Mouse (Mus musculus): Measurements from ENCODE around the gene Lgals4. TPM values are rescaled to one million over a fixed set of nuclear protein-coding genes. Genes with fewer than 3 reads are reported as not detected.

The Lgals4 gene
- polyA plus RNA-seq, 2 experiments = 0.98 to 2.3 TPM

- no peaks in the 10 kb centered on the region for H3K9me3 ChIP-seq (ENCODE audit: control insufficient read depth, low read length)
- no peak for ATAC-seq (ENCODE audit: insufficient read depth)
These were observed 37.8 kb upstream of the Lgals4 start for GRCm38 (mm10) chr7:28795832-28796231.

DNA sequence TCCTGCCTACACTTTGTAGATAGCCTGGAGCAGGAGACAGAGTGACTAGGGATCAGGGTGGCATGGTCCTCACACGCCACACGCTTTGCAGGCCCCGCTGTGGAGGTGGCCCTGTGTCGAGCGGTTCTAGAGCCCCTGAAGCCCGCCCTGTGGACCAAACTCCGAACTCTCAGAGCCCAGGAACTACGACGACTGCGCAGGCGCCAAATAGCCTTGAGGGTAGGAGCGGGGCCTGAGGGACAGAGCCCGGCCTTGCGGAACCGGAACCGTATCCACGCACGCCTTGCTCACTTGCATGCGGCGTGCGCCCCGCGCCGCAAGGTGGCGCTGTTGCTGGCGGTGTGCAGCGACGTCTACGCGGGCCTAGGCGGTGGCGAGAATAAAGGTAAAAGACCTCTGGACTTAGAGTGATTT, 37.1 kb upstream of the Lgals4 start:
- WGBS (ENCODE audit: insufficient replicate concordance) = 5% methylated on average over 32 of the region's 32 CpGs
- peak overlapping the region; percentile 68 for H3K9ac ChIP-seq (replicated peaks)
- H3K27ac ChIP-seq = peak overlapping the region; percentile 45
- H3K36me3 ChIP-seq (replicated peaks; ENCODE audit: control insufficient read depth, insufficient read depth, low read depth) = no peaks in the 10 kb centered on the region
- no peaks in the 10 kb centered on the region for H3K9me3 ChIP-seq (ENCODE audit: control insufficient read depth, low read length)
- DNase-seq (ENCODE audit: low read depth in 3 of 3, low spot score in 3 of 3) (peak; percentile 56 to 61 (median 60)), ATAC-seq (ENCODE audit: insufficient read depth) (peak; percentile 77)
- TF ChIP-seq CTCF (IDR thresholded peaks at IDR 0.05; ENCODE audit: low read depth) (peak; percentile 100), EP300 (IDR thresholded peaks at IDR 0.05; ENCODE audit: low read depth) (no peak)
- peaks cover 5 to 6% of the 10 kb centered on the region in 2 experiments; a peak in 3 of 4 replicates for H3K4me1 ChIP-seq (replicated peaks; ENCODE audit: control insufficient read depth in 2 of 2, insufficient read depth in 2 of 2, low read length in 1 of 2)
- H3K27me3 ChIP-seq (ENCODE audit: control insufficient read depth, insufficient read depth, low read length) = no peaks in the 10 kb centered on the region
- peak overlapping the region; percentile 85 for H3K4me2 ChIP-seq (ENCODE audit: low read depth)
- H3K4me3 ChIP-seq (ENCODE audit: insufficient read depth in 1 of 2, low read depth in 2 of 2, low read length in 2 of 2) = peak overlapping the region; percentile 36 to 56

More at GRCm38 (mm10) chr7:28795832-28796231, 37.8 kb upstream of the Lgals4 start:
- DNase-seq (ENCODE audit: low read depth in 3 of 3, low spot score in 3 of 3) = no peak
- Histone ChIP-seq H3K9ac (replicated peaks) (peak overlapping the region; percentile 68), H3K36me3 (replicated peaks; ENCODE audit: control insufficient read depth, insufficient read depth, low read depth) (no peaks in the 10 kb centered on the region), H3K4me3 (ENCODE audit: insufficient read depth in 1 of 2, low read depth in 2 of 2, low read length in 2 of 2) (peak overlapping the region; percentile 33 to 56), H3K4me2 (ENCODE audit: low read depth) (peak overlapping the region; percentile 85), H3K27ac (peak overlapping the region; percentile 45; the same call in 1 of the 2 replicates), H3K27me3 (ENCODE audit: control insufficient read depth, insufficient read depth, low read length) (no peaks in the 10 kb centered on the region), H3K4me1 (replicated peaks; ENCODE audit: control insufficient read depth in 2 of 2, insufficient read depth in 2 of 2, low read length in 1 of 2) (peaks cover 5% of the 10 kb centered on the region in 2 experiments)
- 11% methylated on average over 15 of the region's 15 CpGs for WGBS (ENCODE audit: insufficient replicate concordance)
- TF ChIP-seq CTCF (IDR thresholded peaks at IDR 0.05; ENCODE audit: low read depth) (no peak), EP300 (IDR thresholded peaks at IDR 0.05; ENCODE audit: low read depth) (no peak)

- DNase-seq (ENCODE audit: low read depth in 3 of 3, low spot score in 3 of 3) (no peak), ATAC-seq (ENCODE audit: insufficient read depth) (no peak)
- WGBS (ENCODE audit: insufficient replicate concordance) = 82% methylated on average over 9 of the region's 9 CpGs
- no peaks in the 10 kb centered on the region for H3K27me3 ChIP-seq (ENCODE audit: control insufficient read depth, insufficient read depth, low read length)
- H3K27ac ChIP-seq = no peak overlapping the region
- H3K4me1 ChIP-seq (replicated peaks; ENCODE audit: control insufficient read depth in 2 of 2, insufficient read depth in 2 of 2, low read length in 1 of 2) = peaks cover 26 to 31% of the 10 kb centered on the region in 2 experiments
- H3K4me2 ChIP-seq (ENCODE audit: low read depth) = no peak overlapping the region
- TF ChIP-seq EP300 (IDR thresholded peaks at IDR 0.05; ENCODE audit: low read depth) = no peak
- no peak for TF ChIP-seq CTCF (IDR thresholded peaks at IDR 0.05; ENCODE audit: low read depth)
- H3K9me3 ChIP-seq (ENCODE audit: control insufficient read depth, low read length) = no peaks in the 10 kb centered on the region
- H3K9ac ChIP-seq (replicated peaks) = no peak overlapping the region
- H3K4me3 ChIP-seq (ENCODE audit: insufficient read depth in 1 of 2, low read depth in 2 of 2, low read length in 2 of 2) = no peak overlapping the region
- H3K36me3 ChIP-seq (replicated peaks; ENCODE audit: control insufficient read depth, insufficient read depth, low read depth) = no peaks in the 10 kb centered on the region
These were observed 33.7 kb upstream of the Lgals4 start for GRCm38 (mm10) chr7:28799994-28800393.

GRCm38 (mm10) chr7:28801451-28801850, 32.2 kb upstream of the Lgals4 start:
- DNase-seq (ENCODE audit: low read depth in 3 of 3, low spot score in 3 of 3) (no peak), ATAC-seq (ENCODE audit: insufficient read depth) (no peak)
- Histone ChIP-seq H3K36me3 (replicated peaks; ENCODE audit: control insufficient read depth, insufficient read depth, low read depth) (no peaks in the 10 kb centered on the region), H3K9me3 (ENCODE audit: control insufficient read depth, low read length) (no peaks in the 10 kb centered on the region), H3K9ac (replicated peaks) (no peak overlapping the region), H3K4me2 (ENCODE audit: low read depth) (no peak overlapping the region), H3K27ac (no peak overlapping the region), H3K4me1 (replicated peaks; ENCODE audit: control insufficient read depth in 2 of 2, insufficient read depth in 2 of 2, low read length in 1 of 2) (peaks cover 24 to 27% of the 10 kb centered on the region in 2 experiments), H3K4me3 (ENCODE audit: insufficient read depth in 1 of 2, low read depth in 2 of 2, low read length in 2 of 2) (no peak overlapping the region), H3K27me3 (ENCODE audit: control insufficient read depth, insufficient read depth, low read length) (no peaks in the 10 kb centered on the region)
- WGBS (ENCODE audit: insufficient replicate concordance) = 70% methylated on average over 3 of the region's 3 CpGs
- TF ChIP-seq CTCF (IDR thresholded peaks at IDR 0.05; ENCODE audit: low read depth) = no peak
- no peak for TF ChIP-seq EP300 (IDR thresholded peaks at IDR 0.05; ENCODE audit: low read depth)

DNA sequence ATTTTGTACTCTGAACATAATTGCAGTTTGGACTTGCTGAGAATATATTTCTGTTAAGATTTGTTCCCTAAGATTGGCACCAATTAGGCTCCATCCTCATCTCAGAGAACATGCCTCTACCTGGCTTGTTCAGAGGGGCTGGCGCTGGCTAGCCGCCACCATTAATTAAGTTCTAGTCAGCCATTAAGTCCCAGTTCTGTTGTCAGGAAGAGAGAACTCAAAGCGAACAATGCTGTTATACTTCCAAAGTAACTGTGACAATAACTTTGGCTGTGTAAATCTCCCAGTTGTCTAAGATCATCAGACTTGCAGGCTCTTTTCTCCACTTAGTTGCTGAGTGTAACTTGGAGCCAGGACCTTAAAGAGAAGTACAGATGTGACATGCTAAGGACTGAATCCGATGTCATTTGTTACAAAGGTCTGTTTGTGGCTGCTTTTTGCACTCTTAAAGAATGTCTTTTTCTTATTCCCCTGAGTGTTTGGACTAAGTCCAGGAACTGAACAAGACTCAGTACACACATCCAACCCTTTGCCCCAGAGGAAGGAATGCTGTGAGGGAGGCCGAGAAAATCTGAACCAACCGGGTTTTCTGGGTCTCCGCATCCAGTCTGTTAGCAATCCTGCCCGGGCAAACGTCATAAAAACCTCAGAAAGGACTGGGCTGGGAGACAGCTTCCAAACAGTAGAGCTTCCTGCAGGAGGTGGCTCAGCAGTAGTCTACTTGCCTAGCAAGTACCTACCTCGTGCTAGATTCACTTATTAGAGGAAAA, 31.6 kb upstream of the Lgals4 start:
- TF ChIP-seq EP300 (IDR thresholded peaks at IDR 0.05; ENCODE audit: low read depth) (no peak), CTCF (IDR thresholded peaks at IDR 0.05; ENCODE audit: low read depth) (no peak)
- H3K27ac ChIP-seq = no peak overlapping the region
- H3K9ac ChIP-seq (replicated peaks) = no peak overlapping the region
- no peaks in the 10 kb centered on the region for H3K27me3 ChIP-seq (ENCODE audit: control insufficient read depth, insufficient read depth, low read length)
- no peak overlapping the region for H3K4me2 ChIP-seq (ENCODE audit: low read depth)
- ATAC-seq (ENCODE audit: insufficient read depth) (no peak), DNase-seq (ENCODE audit: low read depth in 3 of 3, low spot score in 3 of 3) (no peak)
- peaks cover 20 to 27% of the 10 kb centered on the region in 2 experiments for H3K4me1 ChIP-seq (replicated peaks; ENCODE audit: control insufficient read depth in 2 of 2, insufficient read depth in 2 of 2, low read length in 1 of 2)
- no peaks in the 10 kb centered on the region for H3K9me3 ChIP-seq (ENCODE audit: control insufficient read depth, low read length)
- 51% methylated on average over 10 of the region's 10 CpGs for WGBS (ENCODE audit: insufficient replicate concordance)
- no peaks in the 10 kb centered on the region for H3K36me3 ChIP-seq (replicated peaks; ENCODE audit: control insufficient read depth, insufficient read depth, low read depth)
- no peak overlapping the region for H3K4me3 ChIP-seq (ENCODE audit: insufficient read depth in 1 of 2, low read depth in 2 of 2, low read length in 2 of 2)

Data from liver, embryonic 14.5 days (tissue).